Mouse (Mus musculus): ENCODE measurements around the gene Itga1.

Gene Itga1

GRCm38 (mm10) chr13:115054783-115055182 lies 47.0 kb downstream of the Itga1 start:
- no peak for DNase-seq (ENCODE audit: low read depth in 2 of 2, low spot score in 2 of 2)

- DNase-seq (ENCODE audit: low read depth in 2 of 2, low spot score in 2 of 2), result no peak
Measured at GRCm38 (mm10) chr13:115052568-115052967, 49.2 kb downstream of the Itga1 start.

GRCm38 (mm10) chr13:115050660-115051559 lies 50.9 kb downstream of the Itga1 start:
- no peak for DNase-seq (ENCODE audit: low read depth in 2 of 2, low spot score in 2 of 2)

- DNase-seq (ENCODE audit: low read depth in 2 of 2, low spot score in 2 of 2), result no peak
Measured at GRCm38 (mm10) chr13:115042652-115043051, 59.1 kb downstream of the Itga1 start.

- DNase-seq (ENCODE audit: low read depth in 2 of 2, low spot score in 2 of 2), result no peak
Measured at GRCm38 (mm10) chr13:115037304-115037703, 64.5 kb downstream of the Itga1 start.

- DNase-seq (ENCODE audit: low read depth in 2 of 2, low spot score in 2 of 2), result no peak
Measured at GRCm38 (mm10) chr13:115035387-115035786, 66.4 kb downstream of the Itga1 start.

GRCm38 (mm10) chr13:115033135-115033534 lies 68.6 kb downstream of the Itga1 start:
- no peak for DNase-seq (ENCODE audit: low read depth in 2 of 2, low spot score in 2 of 2)

GRCm38 (mm10) chr13:115031177-115032000 lies 70.4 kb downstream of the Itga1 start:
- no peak for DNase-seq (ENCODE audit: low read depth in 2 of 2, low spot score in 2 of 2)

- no peak for DNase-seq (ENCODE audit: low read depth in 2 of 2, low spot score in 2 of 2)
Measured at GRCm38 (mm10) chr13:115025394-115025793, 76.4 kb downstream of the Itga1 start.

GRCm38 (mm10) chr13:115022117-115022787 lies 79.5 kb downstream of the Itga1 start:
- DNase-seq (ENCODE audit: low read depth in 2 of 2, low spot score in 2 of 2), result no peak

GRCm38 (mm10) chr13:115021411-115021810 lies 80.4 kb downstream of the Itga1 start:
- no peak for DNase-seq (ENCODE audit: low read depth in 2 of 2, low spot score in 2 of 2)

- no peak for DNase-seq (ENCODE audit: low read depth in 2 of 2, low spot score in 2 of 2)
Measured at GRCm38 (mm10) chr13:115020727-115021126, 81.0 kb downstream of the Itga1 start.

GRCm38 (mm10) chr13:115017545-115017944 lies 84.2 kb downstream of the Itga1 start:
- no peak for DNase-seq (ENCODE audit: low read depth in 2 of 2, low spot score in 2 of 2)

- DNase-seq (ENCODE audit: low read depth in 2 of 2, low spot score in 2 of 2), result no peak
Measured at GRCm38 (mm10) chr13:115011547-115011946, 90.2 kb downstream of the Itga1 start.

- no peak for DNase-seq (ENCODE audit: low read depth in 2 of 2, low spot score in 2 of 2)
Measured at GRCm38 (mm10) chr13:115006213-115006835, 95.4 kb downstream of the Itga1 start.

GRCm38 (mm10) chr13:115005342-115005741 lies 96.4 kb downstream of the Itga1 start:
- DNase-seq (ENCODE audit: low read depth in 2 of 2, low spot score in 2 of 2), result no peak

- DNase-seq (ENCODE audit: low read depth in 2 of 2, low spot score in 2 of 2), result no peak
Measured at GRCm38 (mm10) chr13:115003444-115004053, 98.2 kb downstream of the Itga1 start.

GRCm38 (mm10) chr13:115002837-115003236 lies 98.9 kb downstream of the Itga1 start:
- no peak for DNase-seq (ENCODE audit: low read depth in 2 of 2, low spot score in 2 of 2)

GRCm38 (mm10) chr13:115002155-115002554 lies 99.6 kb downstream of the Itga1 start:
- no peak for DNase-seq (ENCODE audit: low read depth in 2 of 2, low spot score in 2 of 2)

GRCm38 (mm10) chr13:114999582-114999981 lies 102.2 kb downstream of the Itga1 start:
- no peak for DNase-seq (ENCODE audit: low read depth in 2 of 2, low spot score in 2 of 2)

- DNase-seq (ENCODE audit: low read depth in 2 of 2, low spot score in 2 of 2), result no peak
Measured at GRCm38 (mm10) chr13:114998100-114998499, 103.7 kb downstream of the Itga1 start.
